Mouse (Mus musculus): ENCODE results near the gene Ch25h. TPM values are rescaled to one million over a fixed set of nuclear protein-coding genes. Genes with fewer than 3 reads are reported as not detected.

Ch25h gene
- total RNA-seq, 1 experiment, result 0.89 TPM

- Histone ChIP-seq H3K9me3 (ENCODE audit: control insufficient read depth, insufficient read depth, low read depth, low read length) (no peaks in the 10 kb centered on the region), H3K36me3 (ENCODE audit: control insufficient read depth, insufficient read depth, low read length, poor library complexity, severe bottlenecking) (no peaks in the 10 kb centered on the region), H3K9ac (ENCODE audit: insufficient read depth, low read depth, low read length, poor library complexity, severe bottlenecking) (no peak overlapping the region), H3K27ac (ENCODE audit: insufficient read depth, low read depth, low read length, poor library complexity, severe bottlenecking) (no peak overlapping the region), H3K4me3 (ENCODE audit: insufficient read depth in 1 of 2, low read depth in 1 of 2, low read length in 2 of 2, poor library complexity in 1 of 2, severe bottlenecking in 1 of 2) (no peak overlapping the region), H3K4me1 (ENCODE audit: control insufficient read depth in 2 of 2, insufficient read depth in 2 of 2, low read length in 2 of 2, poor library complexity in 1 of 2) (no peaks in the 10 kb centered on the region)
- TF ChIP-seq HCFC1 (IDR thresholded peaks at IDR 0.05; ENCODE audit: borderline replicate concordance, insufficient read depth, low read length) (no peak), ZNF384 (IDR thresholded peaks at IDR 0.05; ENCODE audit: low read depth, low read length) (no peak), ZC3H11A (IDR thresholded peaks at IDR 0.05; ENCODE audit: borderline replicate concordance, low read depth, low read length) (no peak), CHD2 (IDR thresholded peaks at IDR 0.05; ENCODE audit: low read depth, low read length) (no peak), MAFK (IDR thresholded peaks at IDR 0.05; ENCODE audit: insufficient read depth, low read depth, low read length) (no peak)
- DNase-seq (ENCODE audit: low read depth, low spot score), result no peak
- in situ Hi-C loops (cut with MboI; ENCODE audit: low sequenced_read_pairs in 2 of 2, unreplicated experiment in 2 of 2), result no loop called here
Observed at GRCm38 (mm10) chr19:34468794-34469193, 6.2 kb downstream of the Ch25h start.

GRCm38 (mm10) chr19:34468216-34468615, 6.7 kb downstream of the Ch25h start:
- Histone ChIP-seq H3K9me3 (ENCODE audit: control insufficient read depth, insufficient read depth, low read depth, low read length) (no peaks in the 10 kb centered on the region), H3K4me3 (ENCODE audit: insufficient read depth in 1 of 2, low read depth in 1 of 2, low read length in 2 of 2, poor library complexity in 1 of 2, severe bottlenecking in 1 of 2) (no peak overlapping the region), H3K36me3 (ENCODE audit: control insufficient read depth, insufficient read depth, low read length, poor library complexity, severe bottlenecking) (no peaks in the 10 kb centered on the region), H3K27ac (ENCODE audit: insufficient read depth, low read depth, low read length, poor library complexity, severe bottlenecking) (no peak overlapping the region), H3K9ac (ENCODE audit: insufficient read depth, low read depth, low read length, poor library complexity, severe bottlenecking) (no peak overlapping the region), H3K4me1 (ENCODE audit: control insufficient read depth in 2 of 2, insufficient read depth in 2 of 2, low read length in 2 of 2, poor library complexity in 1 of 2) (no peaks in the 10 kb centered on the region)
- TF ChIP-seq ZC3H11A (IDR thresholded peaks at IDR 0.05; ENCODE audit: borderline replicate concordance, low read depth, low read length) (no peak), MAFK (IDR thresholded peaks at IDR 0.05; ENCODE audit: insufficient read depth, low read depth, low read length) (no peak), CHD2 (IDR thresholded peaks at IDR 0.05; ENCODE audit: low read depth, low read length) (no peak), ZNF384 (IDR thresholded peaks at IDR 0.05; ENCODE audit: low read depth, low read length) (no peak), HCFC1 (IDR thresholded peaks at IDR 0.05; ENCODE audit: borderline replicate concordance, insufficient read depth, low read length) (no peak)
- no peak for DNase-seq (ENCODE audit: low read depth, low spot score)
- in situ Hi-C loops (cut with MboI; ENCODE audit: low sequenced_read_pairs in 2 of 2, unreplicated experiment in 2 of 2), result no loop called here

GRCm38 (mm10) chr19:34464453-34464852, 10.5 kb downstream of the Ch25h start:
- Histone ChIP-seq H3K4me3 (ENCODE audit: insufficient read depth in 1 of 2, low read depth in 1 of 2, low read length in 2 of 2, poor library complexity in 1 of 2, severe bottlenecking in 1 of 2) (no peak overlapping the region), H3K9ac (ENCODE audit: insufficient read depth, low read depth, low read length, poor library complexity, severe bottlenecking) (no peak overlapping the region), H3K9me3 (ENCODE audit: control insufficient read depth, insufficient read depth, low read depth, low read length) (no peaks in the 10 kb centered on the region), H3K27ac (ENCODE audit: insufficient read depth, low read depth, low read length, poor library complexity, severe bottlenecking) (no peak overlapping the region), H3K4me1 (ENCODE audit: control insufficient read depth in 2 of 2, insufficient read depth in 2 of 2, low read length in 2 of 2, poor library complexity in 1 of 2) (no peaks in the 10 kb centered on the region), H3K36me3 (ENCODE audit: control insufficient read depth, insufficient read depth, low read length, poor library complexity, severe bottlenecking) (no peaks in the 10 kb centered on the region)
- DNase-seq (ENCODE audit: low read depth, low spot score), result no peak
- TF ChIP-seq CHD2 (IDR thresholded peaks at IDR 0.05; ENCODE audit: low read depth, low read length) (no peak), ZC3H11A (IDR thresholded peaks at IDR 0.05; ENCODE audit: borderline replicate concordance, low read depth, low read length) (no peak), MAFK (IDR thresholded peaks at IDR 0.05; ENCODE audit: insufficient read depth, low read depth, low read length) (no peak), ZNF384 (IDR thresholded peaks at IDR 0.05; ENCODE audit: low read depth, low read length) (no peak), HCFC1 (IDR thresholded peaks at IDR 0.05; ENCODE audit: borderline replicate concordance, insufficient read depth, low read length) (no peak)
- in situ Hi-C loops (cut with MboI; ENCODE audit: low sequenced_read_pairs in 2 of 2, unreplicated experiment in 2 of 2), result no loop called here

- DNase-seq (ENCODE audit: low read depth, low spot score), result no peak
- no peak for TF ChIP-seq CHD2 (IDR thresholded peaks at IDR 0.05; ENCODE audit: low read depth, low read length)
- TF ChIP-seq HCFC1 (IDR thresholded peaks at IDR 0.05; ENCODE audit: borderline replicate concordance, insufficient read depth, low read length), result no peak
- no peak for TF ChIP-seq MAFK (IDR thresholded peaks at IDR 0.05; ENCODE audit: insufficient read depth, low read depth, low read length)
- TF ChIP-seq ZNF384 (IDR thresholded peaks at IDR 0.05; ENCODE audit: low read depth, low read length), result no peak
- TF ChIP-seq ZC3H11A (IDR thresholded peaks at IDR 0.05; ENCODE audit: borderline replicate concordance, low read depth, low read length), result no peak
- Histone ChIP-seq H3K27ac (ENCODE audit: insufficient read depth, low read depth, low read length, poor library complexity, severe bottlenecking) (no peak overlapping the region), H3K4me3 (ENCODE audit: insufficient read depth in 1 of 2, low read depth in 1 of 2, low read length in 2 of 2, poor library complexity in 1 of 2, severe bottlenecking in 1 of 2) (no peak overlapping the region), H3K4me1 (ENCODE audit: control insufficient read depth in 2 of 2, insufficient read depth in 2 of 2, low read length in 2 of 2, poor library complexity in 1 of 2) (no peaks in the 10 kb centered on the region), H3K9ac (ENCODE audit: insufficient read depth, low read depth, low read length, poor library complexity, severe bottlenecking) (no peak overlapping the region), H3K36me3 (ENCODE audit: control insufficient read depth, insufficient read depth, low read length, poor library complexity, severe bottlenecking) (no peaks in the 10 kb centered on the region), H3K9me3 (ENCODE audit: control insufficient read depth, insufficient read depth, low read depth, low read length) (no peaks in the 10 kb centered on the region)
- in situ Hi-C loops (cut with MboI; ENCODE audit: low sequenced_read_pairs in 2 of 2, unreplicated experiment in 2 of 2), result no loop called here
Observed at GRCm38 (mm10) chr19:34461451-34462019, 13.4 kb downstream of the Ch25h start.
